Mouse (Mus musculus) midbrain, embryonic 14.5 days (tissue): ENCODE data around the gene Apoa1. TPM values are rescaled to one million over a fixed set of nuclear protein-coding genes. Genes with fewer than 3 reads are reported as not detected.

Experiments used
- ATAC-seq: fragments of 200-750 bp; cut with Nextera tagmentation; 2 replicates; pipeline ENCODE4 v1.8.0; 2017; ENCODE audit warnings: moderate number of reproducible peaks, moderate library complexity; ENCODE audit not compliant: low FRiP score, low TSS enrichment
- DNase-seq: peaks from one replicate; pipeline ENCODE4 v3.0.0-alpha.2; 2015
- H3K27ac ChIP-seq: fragments of 300-500 bp; sonication (generic); replicated peaks from 2 replicates; pipeline ENCODE4 v1.5.1; 2014; ENCODE audit warnings: mild to moderate bottlenecking, low read depth, low read length, moderate library complexity
- H3K27me3 ChIP-seq: fragments of 300-500 bp; sonication (generic); 2 replicates; pipeline ENCODE4 v1.6.1; 2014; ENCODE audit warnings: low read length, control low read depth, mixed read lengths; ENCODE audit not compliant: control insufficient read depth, insufficient read depth
- H3K36me3 ChIP-seq: fragments of 300-500 bp; sonication (generic); 2 replicates; pipeline ENCODE4 v1.6.1; 2014; ENCODE audit warnings: low read length, control low read depth; ENCODE audit not compliant: control insufficient read depth, insufficient read depth
- H3K4me1 ChIP-seq: fragments of 300-500 bp; sonication (generic); 2 replicates; pipeline ENCODE4 v1.6.1; 2014; ENCODE audit warnings: mild to moderate bottlenecking, antibody characterized with exemption, low read length, control low read depth; ENCODE audit not compliant: control insufficient read depth, insufficient read depth
- H3K4me2 ChIP-seq: fragments of 300-500 bp; sonication (generic); 2 replicates; pipeline ENCODE4 v1.6.1; 2014; ENCODE audit warnings: mild to moderate bottlenecking, low read length, moderate library complexity
- H3K4me3 ChIP-seq: fragments of 300-500 bp; sonication (generic); replicated peaks from 2 replicates; pipeline ENCODE4 v1.5.1; 2014; ENCODE audit warnings: low read depth, low read length
- H3K9ac ChIP-seq: fragments of 300-500 bp; sonication (generic); replicated peaks from 2 replicates; pipeline ENCODE4 v1.6.1; 2014; ENCODE audit warnings: mild to moderate bottlenecking, low read length, moderate library complexity
- H3K9me3 ChIP-seq: fragments of 300-500 bp; sonication (generic); 2 replicates; pipeline ENCODE4 v1.6.1; 2016; ENCODE audit warnings: low read length, control low read depth, mixed read lengths; ENCODE audit not compliant: control insufficient read depth
- WGBS: fragments of 180-500 bp; shearing (Covaris S2); extraction: QIAGEN DNeasy Blood & Tissue Kit; methylation state at CpG from one replicate; pipeline ENCODE4 v1.1.7; 2014; 5-methylcytosine and 5-hydroxymethylcytosine counted together
- polyA plus RNA-seq: library from polyadenylated mRNA; unstranded; fragments of >200 nt; fragmentation: Nextera tagmentation; extraction: Ambion mirVana; gene quantifications from 2 replicates; pipeline ENCODE4 v1.2.1, GENCODE M21; 2014

The Apoa1 gene
- polyA plus RNA-seq, 1 experiment from 2014 or later: 4.2 TPM

- WGBS: 44% methylated on average over 4 of the region's 4 CpGs
- Histone ChIP-seq H3K9ac (no peak overlapping the region), H3K4me2 (no peak overlapping the region), H3K27me3 (no peaks in the 10 kb centered on the region), H3K4me3 (no peak overlapping the region), H3K4me1 (0 out of 2 replicates have a peak, but pooled peaks cover 3% of the 10 kb centered on the region), H3K27ac (no peak overlapping the region), H3K9me3 (no peaks in the 10 kb centered on the region), H3K36me3 (no peaks in the 10 kb centered on the region)
- ATAC-seq: no peak
- DNase-seq: no peak
Measured at GRCm38 (mm10) chr9:46235649-46236048, 7.3 kb downstream of the Apoa1 start.

GRCm38 (mm10) chr9:46238850-46239249, 10.5 kb downstream of the Apoa1 start:
- 89% methylated on average over 7 of the region's 7 CpGs for WGBS
- no peak for DNase-seq
- H3K27ac ChIP-seq: no peak overlapping the region

GRCm38 (mm10) chr9:46240526-46241153, 12.3 kb downstream of the Apoa1 start, which contains the start of gene Apoa4:
TSS of gene Apoa4 (plus strand) at chr9:46240696.
- H3K27me3 ChIP-seq: no peaks in the 10 kb centered on the region
- no peak for DNase-seq
- WGBS: 77% methylated on average over 7 of the region's 7 CpGs

More at GRCm38 (mm10) chr9:46238850-46239249, 10.5 kb downstream of the Apoa1 start:
- Histone ChIP-seq H3K9ac (no peak overlapping the region), H3K9me3 (no peaks in the 10 kb centered on the region), H3K4me2 (no peak overlapping the region), H3K4me1 (no peaks in the 10 kb centered on the region), H3K36me3 (no peaks in the 10 kb centered on the region), H3K4me3 (no peak overlapping the region), H3K27me3 (no peaks in the 10 kb centered on the region)
- no peak for ATAC-seq

GRCm38 (mm10) chr9:46241818-46242217, 13.4 kb downstream of the Apoa1 start:
- Histone ChIP-seq H3K4me2 (no peak overlapping the region), H3K27ac (no peak overlapping the region), H3K4me3 (no peak overlapping the region), H3K36me3 (no peaks in the 10 kb centered on the region), H3K27me3 (no peaks in the 10 kb centered on the region), H3K9ac (no peak overlapping the region), H3K4me1 (no peaks in the 10 kb centered on the region), H3K9me3 (no peaks in the 10 kb centered on the region)
- ATAC-seq: no peak
- no peak for DNase-seq
- 82% methylated on average over 2 of the region's 2 CpGs for whole genome bisulfite sequencing

More at GRCm38 (mm10) chr9:46240526-46241153, 12.3 kb downstream of the Apoa1 start, which contains the start of gene Apoa4:
- Histone ChIP-seq H3K36me3 (no peaks in the 10 kb centered on the region), H3K9ac (no peak within 1 kb of the TSS), H3K27ac (no peak within 1 kb of the TSS), H3K4me3 (no peak within 1 kb of the TSS), H3K4me2 (no peak within 1 kb of the TSS), H3K4me1 (no peaks in the 10 kb centered on the region), H3K9me3 (no peaks in the 10 kb centered on the region)
- no peak for ATAC-seq

- Histone ChIP-seq H3K4me1 (no peaks in the 10 kb centered on the region), H3K36me3 (no peaks in the 10 kb centered on the region), H3K4me3 (no peak overlapping the region), H3K27ac (no peak overlapping the region), H3K9me3 (no peaks in the 10 kb centered on the region), H3K27me3 (no peaks in the 10 kb centered on the region), H3K4me2 (no peak overlapping the region), H3K9ac (no peak overlapping the region)
- DNase-seq (no peak), ATAC-seq (no peak)
- 76% methylated on average over 4 of the region's 4 CpGs for WGBS
Measured at GRCm38 (mm10) chr9:46243122-46243521, 14.7 kb downstream of the Apoa1 start.

DNA sequence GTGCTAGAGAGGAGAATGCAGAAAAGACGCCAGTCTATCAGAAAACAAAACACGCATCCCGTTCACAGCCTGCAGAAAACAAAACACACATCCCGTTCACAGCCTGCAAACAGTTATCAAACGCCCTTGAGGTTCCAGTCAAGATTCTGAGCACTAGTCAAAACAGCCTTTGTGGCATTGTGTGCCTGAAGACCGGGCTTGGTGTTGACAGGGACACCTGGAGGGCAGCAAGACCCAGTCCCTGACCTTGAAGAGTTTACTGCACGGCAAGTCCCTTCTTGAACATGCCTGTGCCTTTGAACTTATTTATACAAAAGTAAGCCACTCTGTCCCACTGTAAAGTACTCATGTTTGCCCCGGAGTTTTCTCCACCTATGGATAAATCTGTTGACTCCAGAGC, 15.2 kb downstream of the Apoa1 start:
- no peak for DNase-seq
- ATAC-seq: no peak
- Histone ChIP-seq H3K4me3 (no peak overlapping the region), H3K9ac (no peak overlapping the region), H3K27me3 (no peaks in the 10 kb centered on the region), H3K4me1 (no peaks in the 10 kb centered on the region), H3K36me3 (no peaks in the 10 kb centered on the region), H3K27ac (no peak overlapping the region), H3K9me3 (no peaks in the 10 kb centered on the region), H3K4me2 (no peak overlapping the region)
- 71% methylated on average over 8 of the region's 8 CpGs for WGBS

- 27% methylated on average over 11 of the region's 11 CpGs for WGBS
Measured at GRCm38 (mm10) chr9:46246752-46247324, 18.5 kb downstream of the Apoa1 start.

GRCm38 (mm10) chr9:46256177-46256576, 27.8 kb downstream of the Apoa1 start:
- ATAC-seq (no peak), DNase-seq (no peak)
- 88% methylated on average over 7 of the region's 7 CpGs for WGBS
- Histone ChIP-seq H3K27me3 (no peaks in the 10 kb centered on the region; the same call in 1 of the 2 replicates), H3K4me2 (no peak overlapping the region), H3K4me3 (no peak overlapping the region), H3K27ac (no peak overlapping the region), H3K9ac (no peak overlapping the region), H3K4me1 (no peaks in the 10 kb centered on the region), H3K36me3 (no peaks in the 10 kb centered on the region), H3K9me3 (no peaks in the 10 kb centered on the region)

More at GRCm38 (mm10) chr9:46246752-46247324, 18.5 kb downstream of the Apoa1 start:
- no peak overlapping the region for H3K4me3 ChIP-seq
- DNase-seq: peak; percentile 95
- H3K4me1 ChIP-seq: no peaks in the 10 kb centered on the region
- H3K9ac ChIP-seq: no peak overlapping the region
- no peaks in the 10 kb centered on the region for H3K9me3 ChIP-seq
- no peak overlapping the region for H3K27ac ChIP-seq
- H3K27me3 ChIP-seq: no peaks in the 10 kb centered on the region
- no peaks in the 10 kb centered on the region for H3K36me3 ChIP-seq
- no peak overlapping the region for H3K4me2 ChIP-seq
- ATAC-seq: no peak
